Mouse (Mus musculus) mouse trophoblast stem cell (cell line): ENCODE measurements around the gene Cenpf.
"Not testable (repeated sequence)": the region's sequence is repeated elsewhere in the genome, so short reads cannot be mapped to it uniquely, and the experiment has no call there.

Source experiments
- in situ Hi-C, 2 experiments: fragments of 300-500 bp; cut with MseI, MboI; formaldehyde crosslinking; loops; 2 replicates in 1 of 2; 3 replicates in 1 of 2; pipeline ENCODE4 v1.15.1; 2025

The Cenpf gene

GRCm38 (mm10) chr1:189698416-189698815, 10.5 kb upstream of the Cenpf start:
- in situ Hi-C loops, result no loop called here

GRCm38 (mm10) chr1:189695321-189695720, 7.4 kb upstream of the Cenpf start:
- in situ Hi-C loops, result no loop called here

GRCm38 (mm10) chr1:189694391-189694790, 6.5 kb upstream of the Cenpf start:
- in situ Hi-C loops, result no loop called here

DNA sequence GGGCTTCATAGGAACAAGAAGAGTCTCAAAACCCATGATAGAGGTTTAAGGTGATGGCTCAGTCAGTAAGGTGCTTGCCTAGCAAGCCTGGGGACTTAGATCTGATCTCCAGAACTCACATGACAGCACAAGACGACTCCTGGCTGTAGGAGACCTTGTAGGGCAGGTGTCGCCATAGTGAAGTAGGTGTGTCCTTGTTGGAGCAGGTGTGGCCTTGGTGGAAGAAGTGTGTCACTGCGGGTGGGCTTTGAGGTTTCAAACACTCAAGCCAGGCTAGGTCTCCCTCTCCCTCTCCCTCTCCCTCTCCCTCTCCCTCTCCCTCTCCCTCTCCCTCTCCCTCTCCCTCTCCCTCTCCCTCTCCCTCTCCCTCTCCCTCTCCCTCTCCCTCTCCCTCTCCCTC, 4.6 kb upstream of the Cenpf start:
- in situ Hi-C loops, result not testable (repeated sequence)

GRCm38 (mm10) chr1:189689050-189689833, 1.4 kb upstream of the Cenpf start:
- in situ Hi-C loops, result no loop called here

DNA sequence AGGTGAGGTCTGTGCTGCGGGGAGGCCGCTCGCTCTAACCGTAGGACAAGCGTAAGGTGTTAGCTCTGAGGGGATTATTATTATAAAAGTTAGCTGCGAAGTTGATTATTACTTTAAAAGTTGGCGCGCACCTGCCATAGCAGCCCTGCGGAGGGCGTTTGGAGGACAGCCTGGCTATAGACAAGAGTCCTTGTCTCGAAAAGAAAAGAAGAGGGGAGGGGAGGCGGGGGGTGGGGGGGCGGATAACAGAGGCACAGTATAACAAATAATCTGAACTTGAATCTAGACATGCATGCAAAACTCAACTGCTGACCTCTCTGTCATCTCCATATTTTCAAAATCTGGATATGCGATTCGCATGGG, 483 bp upstream of the Cenpf start:
- in situ Hi-C loops, result no loop called here

DNA sequence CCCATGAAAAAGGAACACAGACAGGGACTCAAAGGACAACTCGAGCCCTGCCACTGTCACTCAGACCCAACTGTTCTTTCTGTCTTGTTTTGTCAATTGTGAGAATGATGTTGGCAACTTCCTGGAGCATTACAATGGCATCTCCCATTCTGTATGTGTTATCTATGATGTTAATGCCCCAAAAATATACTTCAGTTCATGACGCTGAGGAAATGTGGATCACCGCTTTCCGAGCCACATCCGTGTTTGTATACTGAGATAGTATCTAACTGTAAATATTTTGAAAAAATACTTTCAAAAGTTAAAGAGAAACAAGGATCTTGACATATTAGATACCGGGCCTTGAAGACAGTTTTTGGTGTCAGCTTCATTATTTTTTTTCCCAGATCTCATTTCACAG, 1.9 kb downstream of the Cenpf start:
- in situ Hi-C loops, result no loop called here

DNA sequence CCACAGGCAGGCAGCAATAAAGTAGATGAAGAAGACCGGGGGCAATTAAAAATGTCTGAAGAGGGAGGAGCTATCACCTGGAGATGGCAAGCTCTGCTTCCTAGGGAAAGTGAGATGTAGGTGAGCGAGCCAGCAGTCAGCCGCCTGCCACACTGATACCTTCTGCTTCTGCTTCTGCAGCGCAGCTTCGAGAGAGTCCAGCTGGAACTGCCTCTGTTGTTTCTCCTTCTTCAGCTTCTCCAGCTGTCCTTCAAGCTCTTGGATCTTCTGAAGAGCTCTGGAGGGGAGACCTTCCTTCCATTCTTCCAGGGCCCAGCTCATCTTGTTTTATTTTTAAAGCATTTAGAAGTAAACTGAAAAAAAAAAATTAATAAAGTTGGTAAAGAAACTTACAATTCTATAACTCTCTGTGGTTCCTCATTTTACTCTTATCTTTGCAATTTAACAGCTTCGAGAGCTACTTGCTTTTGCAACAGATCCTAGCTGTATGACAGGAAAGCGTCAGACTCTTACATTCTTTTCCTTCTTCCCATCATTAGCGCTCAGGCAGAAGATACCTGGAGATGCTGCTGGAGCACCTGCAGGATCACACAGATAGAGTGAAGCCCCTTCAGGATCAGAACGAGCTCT, 3.0 kb downstream of the Cenpf start:
- in situ Hi-C loops, result no loop called here

DNA sequence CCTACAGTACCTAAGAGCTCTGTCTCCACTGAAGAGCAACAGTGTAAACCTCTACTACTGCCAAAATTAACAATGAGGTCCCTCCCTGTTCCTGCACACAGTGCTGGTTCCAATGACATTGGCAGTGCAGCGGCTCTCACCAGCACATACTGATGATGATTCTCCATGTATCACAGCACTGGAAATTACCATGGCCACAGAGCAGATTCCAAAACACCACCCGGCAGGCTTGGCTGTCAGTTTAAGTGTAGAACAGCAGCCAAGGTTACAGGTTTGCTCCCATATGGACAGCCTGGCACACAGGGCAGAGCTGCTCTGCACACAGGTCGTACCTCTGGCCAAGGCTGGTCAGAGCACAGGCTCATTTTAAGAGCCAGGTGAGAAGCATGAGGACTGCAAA, 8.3 kb downstream of the Cenpf start:
- in situ Hi-C loops, result no loop called here

- in situ Hi-C loops, result no loop called here
Observed at GRCm38 (mm10) chr1:189675953-189676352, 11.9 kb downstream of the Cenpf start.

GRCm38 (mm10) chr1:189675421-189675820, 12.5 kb downstream of the Cenpf start:
- in situ Hi-C loops, result no loop called here

DNA sequence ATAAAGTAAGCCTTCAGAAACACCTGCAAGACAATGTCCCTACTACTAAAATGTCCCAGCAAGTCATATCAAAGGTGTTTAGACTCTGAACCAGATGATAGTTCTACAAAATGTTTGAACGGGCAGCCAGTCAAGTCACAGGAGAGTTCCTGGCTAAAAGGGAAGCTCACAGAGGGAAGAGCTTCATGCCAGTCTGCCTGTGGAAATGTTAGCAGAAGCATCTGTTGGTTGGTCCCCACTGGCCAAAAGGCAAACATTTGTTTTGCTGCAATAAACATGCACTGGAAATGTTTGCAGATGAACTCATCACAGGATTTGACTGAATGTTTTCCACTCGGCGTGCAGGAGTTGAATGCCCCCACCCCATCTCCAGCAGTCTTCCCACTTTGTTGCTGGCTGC, 21.9 kb downstream of the Cenpf start:
- in situ Hi-C loops, result no loop called here

DNA sequence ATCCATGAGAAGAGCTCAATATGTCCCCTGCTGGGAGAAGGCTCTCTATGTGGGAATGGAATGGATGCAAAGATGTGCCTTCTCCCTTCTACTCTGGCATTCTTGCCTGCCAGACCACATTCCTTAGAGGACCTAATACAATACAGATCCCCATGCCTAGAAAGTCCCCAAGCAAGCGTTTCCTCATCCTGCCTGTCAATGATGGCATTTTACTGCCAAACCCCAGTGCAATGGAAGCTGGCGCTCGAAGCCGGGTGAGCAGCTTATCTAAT, 23.1 kb downstream of the Cenpf start:
- in situ Hi-C loops, result no loop called here

GRCm38 (mm10) chr1:189664061-189664872, 23.6 kb downstream of the Cenpf start:
- in situ Hi-C loops, result no loop called here

- in situ Hi-C loops, result no loop called here
Observed at GRCm38 (mm10) chr1:189663437-189663836, 24.4 kb downstream of the Cenpf start.

DNA sequence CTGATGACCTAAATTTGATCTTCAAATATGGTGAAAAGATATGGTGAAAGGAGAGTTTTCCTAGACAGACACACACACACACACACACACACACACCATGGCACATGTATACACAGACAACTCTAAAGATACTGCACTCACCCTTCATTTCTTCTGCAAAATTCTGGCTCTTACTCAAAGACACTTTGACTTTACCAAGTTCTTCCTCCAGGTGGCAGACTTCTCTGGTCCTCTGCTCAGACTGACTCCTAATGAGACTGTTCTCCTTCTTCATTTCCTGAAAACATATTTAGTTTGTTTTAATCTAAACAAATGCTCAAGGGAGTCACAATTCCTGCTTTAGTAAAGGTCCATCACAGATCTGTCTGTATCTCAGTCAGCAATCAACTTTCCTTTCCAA, 26.0 kb downstream of the Cenpf start:
- in situ Hi-C loops, result no loop called here

DNA sequence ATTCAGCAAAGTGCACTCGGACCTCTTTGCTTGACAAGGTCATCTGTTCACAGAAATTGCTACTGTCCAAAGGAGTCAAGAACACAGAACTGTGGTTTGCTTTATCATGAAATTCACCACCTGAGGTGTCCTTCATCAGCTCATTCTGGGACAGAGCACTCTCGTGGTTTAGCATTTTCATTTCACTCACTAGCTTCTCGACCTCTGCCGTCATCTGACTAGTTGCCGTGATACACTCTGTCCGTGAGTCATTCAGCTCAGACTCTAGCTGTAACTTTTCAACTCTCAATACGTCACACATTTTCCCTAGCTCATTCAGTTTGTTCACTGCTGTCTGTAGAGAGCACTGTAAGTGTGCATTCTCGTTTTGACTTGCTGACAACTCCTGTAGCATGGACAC, 30.5 kb downstream of the Cenpf start:
- in situ Hi-C loops, result no loop called here

GRCm38 (mm10) chr1:189653746-189654145, 34.1 kb downstream of the Cenpf start:
- in situ Hi-C loops, result no loop called here

DNA sequence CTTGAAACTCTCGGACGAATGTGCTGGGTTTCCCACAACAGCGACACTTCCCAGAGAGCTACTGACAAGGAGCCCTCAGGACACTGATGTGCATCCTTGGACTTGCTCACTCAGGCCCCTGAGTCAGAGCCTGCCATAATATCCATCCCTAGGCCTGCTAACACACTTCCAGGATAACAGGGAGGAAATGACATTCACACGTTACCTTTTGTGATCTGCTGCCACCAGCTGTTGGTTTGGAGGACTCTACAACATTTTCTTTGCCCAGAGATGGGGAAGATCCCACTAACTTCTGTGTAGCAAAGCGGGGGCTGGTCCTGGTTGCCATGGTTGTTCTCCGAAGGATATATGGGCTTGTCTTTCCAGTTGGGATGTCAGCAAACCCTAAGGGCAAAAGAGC, 41.3 kb downstream of the Cenpf start:
- in situ Hi-C loops, result no loop called here

GRCm38 (mm10) chr1:189645371-189645770, 42.5 kb downstream of the Cenpf start:
- in situ Hi-C loops, result no loop called here

GRCm38 (mm10) chr1:189644700-189645345, 43.1 kb downstream of the Cenpf start:
- in situ Hi-C loops, result no loop called here

DNA sequence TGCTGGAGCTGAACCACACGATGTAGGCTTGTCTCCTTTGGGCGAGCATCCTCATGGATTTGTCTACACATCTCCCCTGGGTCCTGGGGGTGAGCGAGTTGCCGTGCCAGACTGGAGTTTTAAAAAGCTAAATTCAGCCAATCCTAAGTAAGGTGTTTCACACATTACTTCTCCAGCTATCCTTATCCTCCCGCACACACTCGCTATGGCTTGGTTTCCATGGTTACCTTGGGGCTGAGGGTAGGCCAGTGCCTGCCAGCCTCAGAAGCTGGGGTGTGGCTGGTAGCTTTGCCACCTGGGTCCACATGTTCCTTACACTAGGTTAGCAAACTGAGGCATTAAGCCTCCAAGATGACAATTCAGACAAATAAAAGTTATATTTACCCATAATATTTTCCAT, 48.3 kb downstream of the Cenpf start:
- in situ Hi-C loops, result no loop called here
